In the genomic region with DNA sequence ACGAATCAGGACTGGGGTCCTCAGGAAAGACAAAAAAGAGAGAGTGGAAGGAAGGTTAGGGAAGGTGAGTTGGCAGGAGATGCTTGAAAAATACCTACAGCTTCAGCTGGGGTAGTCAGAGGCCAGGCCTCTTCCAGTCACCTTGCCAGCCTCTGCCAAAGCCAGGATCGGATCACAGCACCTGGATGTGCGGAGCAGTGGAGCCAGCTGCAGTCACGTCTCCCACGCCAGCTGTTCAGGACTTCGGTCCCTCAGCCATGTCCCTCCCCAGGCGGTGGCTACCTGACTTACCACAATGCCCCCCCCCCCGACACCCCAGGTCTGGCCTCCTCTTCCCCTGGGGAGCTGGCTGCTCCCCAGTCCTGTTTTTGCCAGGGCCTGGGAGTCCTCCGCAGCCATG, we compare ENCODE assay signal across 18 mouse cellular contexts.
DNase-seq lines count a peak whose midpoint lies in the region; ATAC-seq and TF ChIP-seq lines count a peak whose summit lies in the region.
"Had no signal": no experiment of that assay in that cellular context is flagged by ENCODE, and none has a peak within 500 bp of the region (broad histone marks: within the 10 kb centered on the region; RNA-seq: fewer than 3 reads in every experiment).

No protein-coding gene starts in this region.

- H3K4me1 ChIP-seq in stomach, embryonic 16.5 days (ENCODE audit: control insufficient read depth, insufficient read depth, low read length), result no peaks in the 10 kb centered on the region
- no peaks in the 10 kb centered on the region for H3K4me1 ChIP-seq in stomach, postnatal 0 days (replicated peaks; ENCODE audit: control insufficient read depth, insufficient read depth)
- 0 out of 2 replicates have a peak, but pooled peaks cover 8% of the 10 kb centered on the region for H3K4me1 ChIP-seq in embryonic facial prominence, embryonic 12.5 days
- H3K4me1 ChIP-seq in limb, embryonic 11.5 days (ENCODE audit: control insufficient read depth, insufficient read depth, low read length), result no peaks in the 10 kb centered on the region
- no peaks in the 10 kb centered on the region for H3K4me1 ChIP-seq in kidney, embryonic 16.5 days (ENCODE audit: insufficient read depth, low read length)
- H3K4me1 ChIP-seq: forebrain, embryonic 15.5 days had no signal

- no peak for TF ChIP-seq EP300 in stomach, postnatal 0 days (optimal IDR thresholded peaks at IDR 0.05)

- ATAC-seq in stomach, embryonic 16.5 days (ENCODE audit: insufficient read depth, low FRiP score), result peak; percentile 53; the same call in 1 of the 2 replicates
- no peak for ATAC-seq in stomach, postnatal 0 days (ENCODE audit: low FRiP score, low TSS enrichment)
- ATAC-seq in embryonic facial prominence, embryonic 12.5 days (ENCODE audit: insufficient number of reproducible peaks, insufficient read depth, low FRiP score, low TSS enrichment), result 0 out of 2 replicates have a peak, but pooled peaks have one; percentile 35
- no peak; the same call in 1 of the 2 replicates for ATAC-seq in limb, embryonic 11.5 days (ENCODE audit: insufficient number of reproducible peaks, low FRiP score, low TSS enrichment, low read depth)
- no peak for ATAC-seq in kidney, embryonic 16.5 days (ENCODE audit: low FRiP score, low TSS enrichment)
- ATAC-seq: forebrain, embryonic 13.5 days; forebrain, embryonic 15.5 days; forebrain, postnatal 0 days had no signal

- WGBS in stomach, embryonic 16.5 days, result 73% methylated on average over 9 of the region's 9 CpGs
- 75% methylated on average over 9 of the region's 9 CpGs for WGBS in stomach, postnatal 0 days
- 46% methylated on average over 7 of the region's 9 CpGs for WGBS in embryonic facial prominence, embryonic 12.5 days
- WGBS in limb, embryonic 11.5 days, result 32% methylated on average over 7 of the region's 9 CpGs
- WGBS in kidney, embryonic 16.5 days, result 65% methylated on average over 9 of the region's 9 CpGs

- no peak overlapping the region for H3K4me3 ChIP-seq in stomach, embryonic 16.5 days (replicated peaks; ENCODE audit: low read length)
- no peak overlapping the region for H3K4me3 ChIP-seq in stomach, postnatal 0 days (ENCODE audit: low read depth, low read length)
- H3K4me3 ChIP-seq in embryonic facial prominence, embryonic 12.5 days, result no peak overlapping the region
- no peak overlapping the region for H3K4me3 ChIP-seq in limb, embryonic 11.5 days (ENCODE audit: low read depth, low read length)
- H3K4me3 ChIP-seq in kidney, embryonic 16.5 days (ENCODE audit: low read length), result no peak overlapping the region
- H3K4me3 ChIP-seq: forebrain, embryonic 13.5 days; forebrain, embryonic 15.5 days had no signal

- peaks cover 4% of the 10 kb centered on the region; the same call in 1 of the 2 replicates for H3K27me3 ChIP-seq in stomach, embryonic 16.5 days (ENCODE audit: control insufficient read depth, insufficient read depth, low read length)
- H3K27me3 ChIP-seq in stomach, postnatal 0 days (ENCODE audit: control insufficient read depth, insufficient read depth, low read length), result no peaks in the 10 kb centered on the region
- H3K27me3 ChIP-seq in embryonic facial prominence, embryonic 12.5 days, result peaks cover 3% of the 10 kb centered on the region; the same call in 1 of the 2 replicates
- H3K27me3 ChIP-seq in limb, embryonic 11.5 days (ENCODE audit: control insufficient read depth, insufficient read depth, low read length), result no peaks in the 10 kb centered on the region
- peaks cover 14% of the 10 kb centered on the region; the same call in 1 of the 2 replicates for H3K27me3 ChIP-seq in kidney, embryonic 16.5 days (ENCODE audit: insufficient read depth, low read length)
- H3K27me3 ChIP-seq: forebrain, embryonic 13.5 days; forebrain, embryonic 15.5 days had no signal

- no peaks in the 10 kb centered on the region for H3K36me3 ChIP-seq in stomach, embryonic 16.5 days (ENCODE audit: control insufficient read depth, insufficient read depth, low read length)
- H3K36me3 ChIP-seq in stomach, postnatal 0 days (ENCODE audit: control insufficient read depth, insufficient read depth, low read length), result no peaks in the 10 kb centered on the region
- H3K36me3 ChIP-seq in embryonic facial prominence, embryonic 12.5 days, result no peaks in the 10 kb centered on the region
- no peaks in the 10 kb centered on the region for H3K36me3 ChIP-seq in limb, embryonic 11.5 days (ENCODE audit: control insufficient read depth, insufficient read depth, low read length)
- no peaks in the 10 kb centered on the region for H3K36me3 ChIP-seq in kidney, embryonic 16.5 days (ENCODE audit: insufficient read depth, low read length)
- H3K36me3 ChIP-seq: forebrain, embryonic 15.5 days had no signal

- no peak for TF ChIP-seq CTCF in stomach, postnatal 0 days (IDR thresholded peaks at IDR 0.05; ENCODE audit: low read depth)

- H3K27ac ChIP-seq in stomach, embryonic 16.5 days (ENCODE audit: low read length), result no peak overlapping the region
- no peak overlapping the region for H3K27ac ChIP-seq in stomach, postnatal 0 days (replicated peaks)
- H3K27ac ChIP-seq in embryonic facial prominence, embryonic 12.5 days, result no peak overlapping the region
- 0 out of 2 replicates have a peak overlapping the region, but pooled peaks have one; percentile 21 for H3K27ac ChIP-seq in limb, embryonic 11.5 days (replicated peaks; ENCODE audit: low read depth, low read length)
- H3K27ac ChIP-seq in kidney, embryonic 16.5 days (ENCODE audit: low read length), result no peak overlapping the region
- H3K27ac ChIP-seq: forebrain, embryonic 13.5 days; forebrain, embryonic 15.5 days had no signal

- H3K9ac ChIP-seq in stomach, embryonic 16.5 days (ENCODE audit: low read length), result no peak overlapping the region
- H3K9ac ChIP-seq in stomach, postnatal 0 days (ENCODE audit: low read length), result no peak overlapping the region
- no peak overlapping the region for H3K9ac ChIP-seq in embryonic facial prominence, embryonic 12.5 days
- no peak overlapping the region for H3K9ac ChIP-seq in limb, embryonic 11.5 days (ENCODE audit: low read length)
- no peak overlapping the region for H3K9ac ChIP-seq in kidney, embryonic 16.5 days (replicated peaks; ENCODE audit: low read length)
- H3K9ac ChIP-seq: forebrain, embryonic 13.5 days; forebrain, embryonic 15.5 days; forebrain, postnatal 0 days had no signal

- no peaks in the 10 kb centered on the region for H3K9me3 ChIP-seq in stomach, embryonic 16.5 days (replicated peaks; ENCODE audit: control insufficient read depth, low read length)
- H3K9me3 ChIP-seq in stomach, postnatal 0 days (ENCODE audit: control insufficient read depth, low read length), result no peaks in the 10 kb centered on the region
- H3K9me3 ChIP-seq in embryonic facial prominence, embryonic 12.5 days, result no peaks in the 10 kb centered on the region
- no peaks in the 10 kb centered on the region for H3K9me3 ChIP-seq in limb, embryonic 11.5 days (ENCODE audit: control insufficient read depth, low read length)
- no peaks in the 10 kb centered on the region for H3K9me3 ChIP-seq in kidney, embryonic 16.5 days (ENCODE audit: low read length)
- H3K9me3 ChIP-seq: forebrain, embryonic 13.5 days; forebrain, embryonic 15.5 days had no signal

- no peak overlapping the region for H3K4me2 ChIP-seq in stomach, embryonic 16.5 days (ENCODE audit: low read depth, low read length)
- H3K4me2 ChIP-seq in stomach, postnatal 0 days (replicated peaks; ENCODE audit: low read depth), result no peak overlapping the region
- no peak overlapping the region for H3K4me2 ChIP-seq in embryonic facial prominence, embryonic 12.5 days (replicated peaks)
- H3K4me2 ChIP-seq in limb, embryonic 11.5 days (ENCODE audit: low read depth, severe bottlenecking), result 0 out of 2 replicates have a peak overlapping the region, but pooled peaks have one; percentile 4
- H3K4me2 ChIP-seq in kidney, embryonic 16.5 days (replicated peaks; ENCODE audit: low read depth, low read length), result no peak overlapping the region
- H3K4me2 ChIP-seq: forebrain, embryonic 13.5 days; forebrain, embryonic 15.5 days had no signal

- DNase-seq in stomach, postnatal 0 days (ENCODE audit: low spot score), result no peak
- no peak for DNase-seq in limb, embryonic 11.5 days (ENCODE audit: low spot score)
- DNase-seq in cerebellum, adult 9-11 months, result no peak
- no peak for DNase-seq in spleen, postnatal 10 days (ENCODE audit: low spot score in 2 of 2)
- DNase-seq: adrenal gland, adult 2 months; adrenal gland, postnatal 10 days; adrenal gland, postnatal 25 days; cerebellum, adult 11 months; cerebellum, adult 18-20 months; cerebellum, adult 8-10 months; cerebellum, postnatal 10 days; cerebellum, postnatal 25 days; forebrain, postnatal 0 days had no signal

Comparison
In these comparisons a context has a peak if more than half of its experiments do, and no peak if none do; other contexts are left out.
1. ATAC-seq: peak in stomach, embryonic 16.5 days (single experiment) and embryonic facial prominence, embryonic 12.5 days (single experiment); none in stomach, postnatal 0 days (single experiment), limb, embryonic 11.5 days (single experiment) and kidney, embryonic 16.5 days (single experiment).